22 mouse cellular contexts compared by ENCODE assay signal in genomic region chr7:6186176-6186575, GRCm38 (mm10). TPM values are rescaled to one million over a fixed set of nuclear protein-coding genes. Genes with fewer than 3 reads are reported as not detected.
"Had no signal": no experiment of that assay in that cellular context is flagged by ENCODE, and none has a peak within 500 bp of the region (broad histone marks: within the 10 kb centered on the region; RNA-seq: fewer than 3 reads in every experiment).

No protein-coding gene starts in this region.

- H3K4me1 ChIP-seq: limb, embryonic 12.5 days; limb, embryonic 15.5 days; midbrain, embryonic 12.5 days; midbrain, embryonic 15.5 days; neural tube, embryonic 12.5 days; neural tube, embryonic 15.5 days had no signal

- H3K27me3 ChIP-seq: midbrain, embryonic 15.5 days; neural tube, embryonic 12.5 days; neural tube, embryonic 15.5 days had no signal

- H3K27ac ChIP-seq: limb, embryonic 12.5 days; limb, embryonic 15.5 days; liver, embryonic 14.5 days; macrophage; midbrain, embryonic 12.5 days; midbrain, embryonic 15.5 days; neural tube, embryonic 12.5 days; neural tube, embryonic 15.5 days; stomach, postnatal 0 days had no signal

- H3K4me3 ChIP-seq: limb, embryonic 12.5 days; limb, embryonic 15.5 days; midbrain, embryonic 12.5 days; midbrain, embryonic 15.5 days; neural tube, embryonic 12.5 days; neural tube, embryonic 15.5 days had no signal

- DNase-seq: left cerebral cortex, postnatal 4 days; liver, postnatal 0 days; lung, embryonic 14.5 days; right cerebral cortex, adult 18-20 months; right cerebral cortex, postnatal 14 days; right cerebral cortex, postnatal 4 days; thymus, adult 2 months; thymus, postnatal 14 days; thymus, postnatal 4 days had no signal

RNA-seq across cellular contexts. Expression of gene Galp, which starts 10.7 kb away (rescaled TPM):
- polyA plus RNA-seq: intestine, postnatal 0 days; limb, embryonic 12.5 days; limb, embryonic 15.5 days; liver, embryonic 11.5 days; liver, embryonic 14.5 days; liver, postnatal 0 days; lung, embryonic 14.5 days; lung, postnatal 0 days; macrophage; midbrain, embryonic 12.5 days; midbrain, embryonic 15.5 days; neural tube, embryonic 12.5 days; neural tube, embryonic 15.5 days; stomach, embryonic 14.5 days; stomach, postnatal 0 days; thymus, adult 2 months had no signal

RNA-seq across cellular contexts. Expression of gene Zscan5b, which starts 35.9 kb away (rescaled TPM):
- polyA plus RNA-seq: intestine, postnatal 0 days; limb, embryonic 12.5 days; limb, embryonic 15.5 days; liver, embryonic 11.5 days; liver, embryonic 14.5 days; liver, postnatal 0 days; lung, embryonic 14.5 days; lung, postnatal 0 days; macrophage; midbrain, embryonic 12.5 days; midbrain, embryonic 15.5 days; neural tube, embryonic 12.5 days; neural tube, embryonic 15.5 days; stomach, embryonic 14.5 days; stomach, postnatal 0 days; thymus, adult 2 months had no signal
